Mouse (Mus musculus): Measurements from ENCODE around the gene Sgf29. TPM values are rescaled to one million over a fixed set of nuclear protein-coding genes. Genes with fewer than 3 reads are reported as not detected.

The Sgf29 gene
- polyA plus RNA-seq, 1 experiment from 2014 or later, result 61.3 TPM

DNA sequence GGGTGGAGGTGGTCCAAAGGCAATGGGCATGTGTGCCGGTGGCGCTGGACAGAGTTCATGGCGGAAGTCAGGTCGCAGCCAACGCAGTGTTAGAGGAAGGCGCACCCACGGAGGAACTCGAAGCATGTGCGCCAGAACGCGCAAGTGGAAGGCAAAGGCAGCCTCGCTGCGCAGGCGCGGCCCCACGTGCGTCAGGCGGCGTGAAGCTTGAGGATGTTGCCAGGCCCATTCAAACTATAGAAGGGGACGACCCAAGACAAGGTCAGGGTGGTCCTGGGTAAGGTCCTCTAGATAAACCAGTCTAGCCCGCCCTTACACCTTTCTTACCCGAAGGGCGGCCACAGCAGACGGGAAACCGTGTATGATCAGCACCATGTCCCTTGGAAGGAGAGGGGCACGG lies 43.3 kb downstream of the Sgf29 start:
- Histone ChIP-seq H3K9me3 (ENCODE audit: low read depth, low read length) (no peaks in the 10 kb centered on the region), H3K4me2 (no peak overlapping the region), H3K36me3 (ENCODE audit: insufficient read depth) (peaks cover 27% of the 10 kb centered on the region), H3K27me3 (ENCODE audit: insufficient read depth, low read length) (no peaks in the 10 kb centered on the region), H3K9ac (no peak overlapping the region), H3K4me1 (ENCODE audit: insufficient read depth) (peaks cover 8% of the 10 kb centered on the region), H3K4me3 (ENCODE audit: low read depth, low read length) (no peak overlapping the region), H3K27ac (ENCODE audit: low read depth) (no peak overlapping the region)
- TF ChIP-seq CTCF (IDR thresholded peaks at IDR 0.05; ENCODE audit: low read depth), result no peak
- ATAC-seq (ENCODE audit: insufficient read depth) (no peak), DNase-seq (no peak)
- WGBS, result 92% methylated on average over 26 of the region's 26 CpGs

DNA sequence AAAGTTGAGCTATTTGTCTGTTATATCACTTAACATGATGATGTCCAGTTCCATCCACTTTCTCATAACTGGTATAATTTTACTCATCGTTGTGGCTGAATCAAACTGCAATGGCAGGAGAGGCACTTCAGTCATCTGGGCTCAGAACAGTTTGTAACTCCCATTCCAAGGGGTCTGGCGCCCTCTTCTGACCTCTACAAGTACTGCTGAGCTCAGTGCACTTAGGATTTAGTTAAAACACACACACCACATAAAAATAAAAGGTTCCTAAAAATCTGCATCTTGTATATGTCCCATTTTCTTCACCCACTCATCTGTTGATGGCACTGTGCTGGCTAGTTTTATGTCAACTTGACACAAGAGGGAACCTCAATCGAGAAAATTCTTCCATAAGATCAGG lies 44.1 kb downstream of the Sgf29 start:
- no peak overlapping the region for H3K4me3 ChIP-seq (ENCODE audit: low read depth, low read length)
- no peak overlapping the region for H3K9ac ChIP-seq
- peak; percentile 83 for TF ChIP-seq CTCF (IDR thresholded peaks at IDR 0.05; ENCODE audit: low read depth)
- DNase-seq (peak; percentile 94), ATAC-seq (ENCODE audit: insufficient read depth) (no peak)
- no peaks in the 10 kb centered on the region for H3K27me3 ChIP-seq (ENCODE audit: insufficient read depth, low read length)
- peaks cover 8% of the 10 kb centered on the region for H3K4me1 ChIP-seq (ENCODE audit: insufficient read depth)
- no peak overlapping the region for H3K27ac ChIP-seq (ENCODE audit: low read depth)
- peaks cover 27% of the 10 kb centered on the region for H3K36me3 ChIP-seq (ENCODE audit: insufficient read depth)
- H3K4me2 ChIP-seq, result no peak overlapping the region
- H3K9me3 ChIP-seq (ENCODE audit: low read depth, low read length), result no peaks in the 10 kb centered on the region
- WGBS, result 26% methylated on average over 3 of the region's 3 CpGs

DNA sequence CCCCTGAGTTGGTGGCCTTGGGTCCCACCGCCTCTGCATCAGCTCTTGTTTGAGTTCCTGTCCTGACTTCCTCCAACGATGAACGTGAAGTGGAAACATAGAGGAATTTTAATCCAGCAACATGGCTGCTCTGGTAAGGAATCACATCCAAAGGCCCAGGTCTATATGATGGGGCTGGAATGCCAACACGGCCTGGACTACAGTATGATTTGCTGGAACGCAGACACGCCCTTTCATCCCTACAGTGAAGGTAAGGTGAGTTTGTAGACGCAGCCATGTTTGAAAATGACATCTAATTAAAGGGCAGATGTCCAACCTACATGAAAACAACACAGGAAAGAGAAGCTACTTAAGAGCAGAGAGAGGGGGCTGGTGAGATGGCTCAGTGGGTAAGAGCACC lies 44.7 kb downstream of the Sgf29 start:
- Histone ChIP-seq H3K4me3 (ENCODE audit: low read depth, low read length) (no peak overlapping the region), H3K9ac (no peak overlapping the region), H3K4me1 (ENCODE audit: insufficient read depth) (peaks cover 8% of the 10 kb centered on the region), H3K27me3 (ENCODE audit: insufficient read depth, low read length) (no peaks in the 10 kb centered on the region), H3K4me2 (no peak overlapping the region), H3K27ac (ENCODE audit: low read depth) (no peak overlapping the region), H3K9me3 (ENCODE audit: low read depth, low read length) (no peaks in the 10 kb centered on the region), H3K36me3 (ENCODE audit: insufficient read depth) (peaks cover 27% of the 10 kb centered on the region)
- DNase-seq, result no peak
- ATAC-seq (ENCODE audit: insufficient read depth), result no peak
- WGBS, result 81% methylated on average over 7 of the region's 7 CpGs
- no peak for TF ChIP-seq CTCF (IDR thresholded peaks at IDR 0.05; ENCODE audit: low read depth)

DNA sequence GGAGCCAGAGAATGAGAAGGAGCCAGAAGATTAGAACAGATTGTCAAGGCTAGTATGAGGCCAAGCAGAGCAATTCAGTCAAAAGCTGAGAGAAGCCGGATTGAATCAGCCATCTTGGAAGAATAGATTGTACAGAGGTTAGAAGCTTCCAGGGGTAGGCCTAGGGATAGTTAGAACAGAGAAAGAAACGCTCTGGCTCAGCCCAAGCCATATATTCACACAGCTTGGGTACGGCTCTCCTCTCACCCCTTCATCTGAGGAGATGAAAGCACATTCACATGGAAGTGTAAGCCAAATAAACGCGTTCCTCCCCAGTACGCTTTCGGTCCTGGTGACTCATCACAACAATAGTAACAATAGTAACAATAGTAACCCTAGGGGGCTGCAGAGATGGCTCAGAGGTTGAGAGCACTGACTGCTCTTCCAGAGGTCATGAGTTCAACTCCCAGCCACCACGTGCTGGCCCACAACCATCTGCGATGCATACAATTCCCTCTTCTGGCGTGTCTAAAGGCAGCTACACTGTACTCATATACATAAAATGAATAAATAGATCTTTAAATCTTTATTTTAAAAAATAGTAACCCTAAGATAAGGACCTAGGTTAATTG lies 45.4 kb downstream of the Sgf29 start:
- Histone ChIP-seq H3K9me3 (ENCODE audit: low read depth, low read length) (no peaks in the 10 kb centered on the region), H3K27ac (ENCODE audit: low read depth) (no peak overlapping the region), H3K9ac (peak overlapping the region; percentile 90), H3K4me1 (ENCODE audit: insufficient read depth) (peaks cover 8% of the 10 kb centered on the region), H3K27me3 (ENCODE audit: insufficient read depth, low read length) (no peaks in the 10 kb centered on the region), H3K4me3 (ENCODE audit: low read depth, low read length) (peak overlapping the region; percentile 81), H3K36me3 (ENCODE audit: insufficient read depth) (peaks cover 27% of the 10 kb centered on the region), H3K4me2 (peak overlapping the region; percentile 94)
- DNase-seq, result no peak
- WGBS, result 36% methylated on average over 10 of the region's 10 CpGs
- ATAC-seq (ENCODE audit: insufficient read depth), result no peak
- TF ChIP-seq CTCF (IDR thresholded peaks at IDR 0.05; ENCODE audit: low read depth), result no peak

DNA sequence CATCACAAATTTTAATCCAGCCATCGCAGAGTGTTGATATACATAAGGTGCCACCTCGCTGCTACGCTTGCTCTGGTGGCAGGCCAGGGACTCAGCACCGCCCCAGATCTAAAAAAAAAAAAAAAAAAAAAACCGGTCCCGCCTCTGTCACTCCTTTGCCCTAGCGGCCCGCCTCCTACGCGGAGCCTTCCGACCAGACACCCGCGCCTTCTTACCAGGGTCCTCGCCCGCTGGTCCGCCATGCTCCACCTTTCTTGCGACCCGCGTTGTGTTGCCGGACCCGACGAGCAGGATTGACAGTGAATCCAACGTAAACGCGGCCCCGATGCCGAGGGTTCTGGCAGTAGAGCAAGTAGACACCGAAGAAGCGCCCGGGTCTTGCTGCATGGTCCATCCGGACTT lies 46.1 kb downstream of the Sgf29 start, which contains the start of gene Bola2:
Gene Bola2 (plus strand): TSS at position 192 of the 402 bp plus-strand sequence.
- peak; percentile 82 for DNase-seq

GRCm38 (mm10) chr7:126695631-126696207 lies 46.6 kb downstream of the Sgf29 start, which contains the start of gene Slx1b:
Gene Slx1b (minus strand): TSS chr7:126695784.
- Histone ChIP-seq H3K36me3 (ENCODE audit: insufficient read depth) (peaks cover 22% of the 10 kb centered on the region), H3K4me2 (peak within 1 kb of the TSS; percentile 94), H3K4me3 (ENCODE audit: low read depth, low read length) (peak within 1 kb of the TSS; percentile 81), H3K27ac (ENCODE audit: low read depth) (peak within 1 kb of the TSS; percentile 98), H3K4me1 (ENCODE audit: insufficient read depth) (peaks cover 8% of the 10 kb centered on the region), H3K9me3 (ENCODE audit: low read depth, low read length) (no peaks in the 10 kb centered on the region), H3K27me3 (ENCODE audit: insufficient read depth, low read length) (no peaks in the 10 kb centered on the region), H3K9ac (peak within 1 kb of the TSS; percentile 90)
- peak; percentile 99 for TF ChIP-seq CTCF (IDR thresholded peaks at IDR 0.05; ENCODE audit: low read depth)
- DNase-seq (peak; percentile 99), ATAC-seq (ENCODE audit: insufficient read depth) (peak; percentile 97)
- under 1% methylated on average over 40 of the region's 40 CpGs for WGBS

More for the DNA sequence above, 46.1 kb downstream of the Sgf29 start, which contains the start of gene Bola2:
- H3K36me3 ChIP-seq (ENCODE audit: insufficient read depth), result peaks cover 24% of the 10 kb centered on the region
- H3K9me3 ChIP-seq (ENCODE audit: low read depth, low read length), result no peaks in the 10 kb centered on the region
- peak within 1 kb of the TSS; percentile 98 for H3K27ac ChIP-seq (ENCODE audit: low read depth)
- peak within 1 kb of the TSS; percentile 94 for H3K4me2 ChIP-seq
- peak within 1 kb of the TSS; percentile 90 for H3K9ac ChIP-seq
- H3K4me3 ChIP-seq (ENCODE audit: low read depth, low read length), result peak within 1 kb of the TSS; percentile 81
- peaks cover 8% of the 10 kb centered on the region for H3K4me1 ChIP-seq (ENCODE audit: insufficient read depth)
- WGBS, result under 1% methylated on average over 31 of the region's 31 CpGs
- ATAC-seq (ENCODE audit: insufficient read depth), result peak; percentile 62
- TF ChIP-seq CTCF (IDR thresholded peaks at IDR 0.05; ENCODE audit: low read depth), result no peak
- no peaks in the 10 kb centered on the region for H3K27me3 ChIP-seq (ENCODE audit: insufficient read depth, low read length)

DNA sequence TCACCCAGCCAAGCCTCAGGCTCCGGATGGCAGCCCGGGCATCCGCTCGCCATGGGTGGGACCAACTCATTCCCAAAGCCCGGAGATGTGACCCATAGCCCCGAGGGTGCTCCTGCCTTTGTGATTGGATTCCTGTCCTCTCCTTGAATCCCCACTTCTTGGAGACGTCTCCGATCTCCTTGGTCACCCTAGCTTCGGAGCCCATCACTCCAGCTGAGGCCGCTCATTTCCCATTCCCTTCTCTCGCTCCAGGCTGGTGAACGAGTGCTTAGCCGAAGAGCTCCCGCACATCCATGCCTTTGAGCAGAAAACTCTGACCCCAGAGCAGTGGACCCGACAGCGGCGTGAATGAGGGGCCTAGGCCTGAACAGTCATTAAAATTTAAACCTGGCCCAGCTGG lies 47.2 kb downstream of the Sgf29 start:
- DNase-seq (no peak), ATAC-seq (ENCODE audit: insufficient read depth) (no peak)
- Histone ChIP-seq H3K27me3 (ENCODE audit: insufficient read depth, low read length) (no peaks in the 10 kb centered on the region), H3K4me2 (peak overlapping the region; percentile 94), H3K27ac (ENCODE audit: low read depth) (no peak overlapping the region), H3K4me3 (ENCODE audit: low read depth, low read length) (peak overlapping the region; percentile 81), H3K4me1 (ENCODE audit: insufficient read depth) (peaks cover 8% of the 10 kb centered on the region), H3K9ac (peak overlapping the region; percentile 90), H3K9me3 (ENCODE audit: low read depth, low read length) (no peaks in the 10 kb centered on the region), H3K36me3 (ENCODE audit: insufficient read depth) (peaks cover 16% of the 10 kb centered on the region)
- 3% methylated on average over 17 of the region's 17 CpGs for WGBS
- TF ChIP-seq CTCF (IDR thresholded peaks at IDR 0.05; ENCODE audit: low read depth), result no peak
